Comparison of ENCODE assay signal across 8 mouse cellular contexts in the genomic region with DNA sequence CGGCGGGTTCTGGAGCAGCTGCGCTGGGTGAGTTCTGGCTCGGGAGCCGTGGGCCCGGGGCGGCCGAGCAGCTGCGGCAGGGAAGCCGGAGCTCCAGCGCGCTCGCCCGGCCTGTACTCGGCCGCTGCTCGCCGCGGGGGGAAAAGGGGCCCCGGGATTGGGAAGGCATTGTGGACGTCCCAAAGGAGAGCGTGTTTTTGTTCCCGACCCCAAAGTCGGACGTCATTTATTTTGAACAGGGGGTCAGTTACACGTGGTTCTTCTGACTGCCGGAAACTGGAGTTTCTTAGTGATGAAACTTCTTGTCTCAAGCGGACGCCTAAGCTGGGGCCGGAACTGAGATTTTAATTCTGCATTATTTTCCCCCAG. TPM values are rescaled to one million over a fixed set of nuclear protein-coding genes. Genes with fewer than 3 reads are reported as not detected.
DNase-seq lines count a peak whose midpoint lies in the region; ATAC-seq and TF ChIP-seq lines count a peak whose summit lies in the region.

No protein-coding gene starts in this region.

- no peaks in the 10 kb centered on the region for H3K9me3 ChIP-seq in erythroblast, embryonic 14.5 days (ENCODE audit: control insufficient read depth, low read length)
- no peaks in the 10 kb centered on the region for H3K9me3 ChIP-seq in CH12.LX (replicated peaks; ENCODE audit: low read length)
- H3K9me3 ChIP-seq in limb, embryonic 12.5 days = no peaks in the 10 kb centered on the region
- H3K9me3 ChIP-seq in neural tube, embryonic 15.5 days (replicated peaks) = no peaks in the 10 kb centered on the region

- in situ Hi-C loops in CH12.LX (cut with MboI; ENCODE audit: low pct_ligation_motif_present, low pct_unique_long_range_greater_than_20kb, low sequenced_read_pairs) = no loop called here

- dilution Hi-C loops in CH12.LX (cut with MboI; ENCODE audit: extremely low pct_ligation_motif_present, extremely low pct_unique_long_range_greater_than_20kb, low sequenced_read_pairs) = no loop called here

- H3K4me2 ChIP-seq in CH12.LX (ENCODE audit: insufficient read depth, low read depth, poor library complexity, severe bottlenecking) = no peak overlapping the region
- peak overlapping the region; percentile 75 for H3K4me2 ChIP-seq in limb, embryonic 12.5 days
- H3K4me2 ChIP-seq in neural tube, embryonic 15.5 days = peak overlapping the region; percentile 76

- no peak for TF ChIP-seq RAD21 in CH12.LX (IDR thresholded peaks at IDR 0.05; ENCODE audit: low read depth, low read length)

- peak; percentile 60 for DNase-seq in CH12.LX (ENCODE audit: extremely low read depth)
- no peak for DNase-seq in adrenal gland, adult 8-10 months
- no peak for DNase-seq in spleen, adult 18-20 months

- H3K79me2 ChIP-seq in CH12.LX (replicated peaks; ENCODE audit: control insufficient read depth, extremely low read depth, insufficient read depth, poor library complexity, severe bottlenecking) = peaks cover 51% of the 10 kb centered on the region

- peak overlapping the region; percentile 99 for H3K9ac ChIP-seq in CH12.LX (ENCODE audit: insufficient read depth, low read depth)
- H3K9ac ChIP-seq in limb, embryonic 12.5 days (replicated peaks) = peak overlapping the region; percentile 93
- peak overlapping the region; percentile 92 for H3K9ac ChIP-seq in neural tube, embryonic 15.5 days (replicated peaks)

- WGBS in limb, embryonic 12.5 days = 0% methylated on average over 23 of the region's 30 CpGs
- under 1% methylated on average over 30 of the region's 30 CpGs for WGBS in neural tube, embryonic 15.5 days

- H3K36me3 ChIP-seq in erythroblast, embryonic 14.5 days (ENCODE audit: control insufficient read depth) = peaks cover 5% of the 10 kb centered on the region
- H3K36me3 ChIP-seq in CH12.LX (replicated peaks in 1 of 2; ENCODE audit: control insufficient read depth in 1 of 2, insufficient read depth in 1 of 2, low read length in 1 of 2) = peaks cover 0 to 19% of the 10 kb centered on the region in 2 experiments
- peaks cover 7% of the 10 kb centered on the region; the same call in 1 of the 2 replicates for H3K36me3 ChIP-seq in limb, embryonic 12.5 days
- no peaks in the 10 kb centered on the region for H3K36me3 ChIP-seq in neural tube, embryonic 15.5 days

- no peak for TF ChIP-seq EP300 in CH12.LX (IDR thresholded peaks at IDR 0.05; ENCODE audit: low read length)

- no peaks in the 10 kb centered on the region for H3K27me3 ChIP-seq in erythroblast, embryonic 14.5 days (ENCODE audit: control insufficient read depth)
- H3K27me3 ChIP-seq in CH12.LX (replicated peaks) = no peaks in the 10 kb centered on the region
- no peaks in the 10 kb centered on the region for H3K27me3 ChIP-seq in limb, embryonic 12.5 days
- no peaks in the 10 kb centered on the region for H3K27me3 ChIP-seq in neural tube, embryonic 15.5 days (replicated peaks)

- TF ChIP-seq CTCF in CH12.LX (conservative IDR thresholded peaks at IDR 0.05 in 1 of 2, IDR thresholded peaks at IDR 0.05 in 1 of 2; ENCODE audit: low read depth in 2 of 2, low read length in 2 of 2) = no peak
- TF ChIP-seq CTCF in embryonic fibroblast, embryonic 13.5 days (IDR thresholded peaks at IDR 0.05; ENCODE audit: borderline replicate concordance, insufficient read depth, low read length) = no peak

- no peak for ATAC-seq in erythroblast, adult 5-6 weeks (replicated peaks; ENCODE audit: low FRiP score, poor library complexity, severe bottlenecking)
- ATAC-seq in limb, embryonic 12.5 days (ENCODE audit: insufficient number of reproducible peaks, insufficient read depth, low FRiP score, low TSS enrichment, low read depth) = peak; percentile 57
- ATAC-seq in neural tube, embryonic 15.5 days (ENCODE audit: low FRiP score) = peak; percentile 68

- peak overlapping the region; percentile 93 for H3K27ac ChIP-seq in CH12.LX (ENCODE audit: insufficient read depth, low read depth)
- peak overlapping the region; percentile 85 for H3K27ac ChIP-seq in embryonic fibroblast, embryonic 13.5 days (ENCODE audit: insufficient read depth, low read length)
- peak overlapping the region; percentile 96 for H3K27ac ChIP-seq in limb, embryonic 12.5 days
- H3K27ac ChIP-seq in neural tube, embryonic 15.5 days (replicated peaks) = peak overlapping the region; percentile 93

- peak overlapping the region; percentile 92 for H3K4me3 ChIP-seq in erythroblast, embryonic 14.5 days (replicated peaks)
- peak overlapping the region; percentile 83 to 91 (median 90) for H3K4me3 ChIP-seq in CH12.LX (replicated peaks in 1 of 3; ENCODE audit: low read depth in 2 of 3, low read length in 2 of 3, poor library complexity in 1 of 3)
- peak overlapping the region; percentile 83 for H3K4me3 ChIP-seq in embryonic fibroblast, embryonic 13.5 days (ENCODE audit: insufficient read depth, low read length)
- H3K4me3 ChIP-seq in limb, embryonic 12.5 days (replicated peaks) = peak overlapping the region; percentile 86
- peak overlapping the region; percentile 95 for H3K4me3 ChIP-seq in neural tube, embryonic 15.5 days (replicated peaks)

- no peak for TF ChIP-seq POLR2A in CH12.LX (IDR thresholded peaks at IDR 0.05; ENCODE audit: low read depth, low read length)
- TF ChIP-seq POLR2A in embryonic fibroblast, embryonic 13.5 days (IDR thresholded peaks at IDR 0.05; ENCODE audit: low read depth, low read length) = no peak

- H3K4me1 ChIP-seq in erythroblast, embryonic 14.5 days (ENCODE audit: control insufficient read depth) = peaks cover 55% of the 10 kb centered on the region
- peaks cover 6 to 39% of the 10 kb centered on the region in 2 experiments; a peak in 3 of 4 replicates for H3K4me1 ChIP-seq in CH12.LX (ENCODE audit: control insufficient read depth in 1 of 2, insufficient read depth in 2 of 2)
- peaks cover 7% of the 10 kb centered on the region; the same call in 1 of the 2 replicates for H3K4me1 ChIP-seq in embryonic fibroblast, embryonic 13.5 days (ENCODE audit: control insufficient read depth, insufficient read depth, low read length)
- peaks cover 19% of the 10 kb centered on the region for H3K4me1 ChIP-seq in limb, embryonic 12.5 days (replicated peaks)
- peaks cover 23% of the 10 kb centered on the region for H3K4me1 ChIP-seq in neural tube, embryonic 15.5 days

TF ChIP-seq in CH12.LX, 34 proteins besides CTCF, POLR2A, EP300 and RAD21:
- TF ChIP-seq JUN (IDR thresholded peaks at IDR 0.05; ENCODE audit: insufficient read depth, low read depth, low read length) = no peak
- no peak for TF ChIP-seq ZNF384 (IDR thresholded peaks at IDR 0.05; ENCODE audit: low read depth, low read length)
- no peak for TF ChIP-seq RCOR1 (conservative IDR thresholded peaks at IDR 0.05; ENCODE audit: low read depth, low read length)
- peak; percentile 96 for TF ChIP-seq MYC (IDR thresholded peaks at IDR 0.05; ENCODE audit: low read depth, low read length)
- TF ChIP-seq ZKSCAN1 (IDR thresholded peaks at IDR 0.05; ENCODE audit: borderline replicate concordance, low read depth, low read length) = no peak; the same call in 1 of the 2 replicates
- TF ChIP-seq NRF1 (IDR thresholded peaks at IDR 0.05; ENCODE audit: low read depth, low read length) = no peak
- no peak for TF ChIP-seq MAFK (IDR thresholded peaks at IDR 0.05; ENCODE audit: insufficient replicate concordance, low read length)
- peak; percentile 90 for TF ChIP-seq MAX (IDR thresholded peaks at IDR 0.05; ENCODE audit: low read length)
- peak; percentile 31; the same call in 1 of the 2 replicates for TF ChIP-seq SIN3A (IDR thresholded peaks at IDR 0.05; ENCODE audit: low read length)
- peak; percentile 94 for TF ChIP-seq MXI1 (IDR thresholded peaks at IDR 0.05; ENCODE audit: low read depth, low read length)
- no peak for TF ChIP-seq TCF12 (IDR thresholded peaks at IDR 0.05; ENCODE audit: low read depth, low read length)
- no peak for TF ChIP-seq POLR2AphosphoS2 (IDR thresholded peaks at IDR 0.05; ENCODE audit: low read depth, low read length)
- no peak for TF ChIP-seq IRF4 (IDR thresholded peaks at IDR 0.05; ENCODE audit: low read depth, low read length)
- TF ChIP-seq UBTF (IDR thresholded peaks at IDR 0.05; ENCODE audit: low read depth, low read length) = 0 out of 2 replicates have a peak, but pooled peaks have one; percentile 1
- TF ChIP-seq TBP (conservative IDR thresholded peaks at IDR 0.05; ENCODE audit: low read depth, low read length) = no peak

RNA-seq across cellular contexts. Expression of gene Mia2, which starts 36.0 kb away (rescaled TPM):
- polyA plus RNA-seq in erythroblast, embryonic 14.5 days (2012) = 1.2 and 1.5 TPM in 2 replicates
- total RNA-seq in erythroblast, adult 5-6 weeks (2015; ENCODE audit: low replicate concordance) = 40.5 and 54.1 TPM in 2 replicates
- 66.7 and 125 TPM in 2 replicates for total RNA-seq in erythroblast, adult 5-6 weeks (2017; ENCODE audit: low replicate concordance)
- 61.2 and 68.1 TPM in 2 replicates for total RNA-seq in CH12.LX (2012; rRNA removed)
- 99.2 and 107 TPM in 2 replicates for total RNA-seq in CH12.LX (2014; rRNA removed)
- polyA plus RNA-seq in CH12.LX (2012; ENCODE audit: insufficient read length, low read depth) = 162 and 176 TPM in 2 replicates
- 72.2 and 75.9 TPM in 2 replicates for polyA plus RNA-seq in embryonic fibroblast, embryonic 13.5 days (2011; ENCODE audit: insufficient read length, low read depth, missing spikeins)
- 65.0 and 72.8 TPM in 2 replicates for polyA plus RNA-seq in limb, embryonic 12.5 days (2016; fragmentation: Nextera tagmentation; extraction: Ambion mirVana)
- polyA plus RNA-seq in neural tube, embryonic 15.5 days (2015; fragmentation: Nextera tagmentation; extraction: Ambion mirVana) = 32.5 and 52.6 TPM in 2 replicates
- 100 to 1,000 TPM; 105 to 141 (median 129) TPM for total RNA-seq in adrenal gland, adult 8-10 months (2022)

Comparison
In these comparisons a context has a peak if more than half of its experiments do, and no peak if none do; other contexts are left out.
1. RNA of gene Mia2, which starts 36.0 kb away (polyA plus RNA-seq): 162 to 176 TPM in CH12.LX, 72.2 to 75.9 TPM in embryonic fibroblast, embryonic 13.5 days, 65.0 to 72.8 TPM in limb, embryonic 12.5 days and 32.5 to 52.6 TPM in neural tube, embryonic 15.5 days; 1.2 to 1.5 TPM in erythroblast, embryonic 14.5 days; every median in the first group is over 10 times any median in the second.
2. Peak in every context shown above with its lines, with median percentiles within 50 percentile points of each other: H3K4me3 ChIP-seq, H3K27ac ChIP-seq and H3K9ac ChIP-seq.